Mouse (Mus musculus): ENCODE results near the gene Cnnm4. TPM values are rescaled to one million over a fixed set of nuclear protein-coding genes. Genes with fewer than 3 reads are reported as not detected.
A peak's percentile ranks its signal among the peaks of the same experiment; 100 is the strongest.

Cnnm4 gene
- polyA plus RNA-seq, 1 experiment from 2014 or later: 7.8 TPM

DNA sequence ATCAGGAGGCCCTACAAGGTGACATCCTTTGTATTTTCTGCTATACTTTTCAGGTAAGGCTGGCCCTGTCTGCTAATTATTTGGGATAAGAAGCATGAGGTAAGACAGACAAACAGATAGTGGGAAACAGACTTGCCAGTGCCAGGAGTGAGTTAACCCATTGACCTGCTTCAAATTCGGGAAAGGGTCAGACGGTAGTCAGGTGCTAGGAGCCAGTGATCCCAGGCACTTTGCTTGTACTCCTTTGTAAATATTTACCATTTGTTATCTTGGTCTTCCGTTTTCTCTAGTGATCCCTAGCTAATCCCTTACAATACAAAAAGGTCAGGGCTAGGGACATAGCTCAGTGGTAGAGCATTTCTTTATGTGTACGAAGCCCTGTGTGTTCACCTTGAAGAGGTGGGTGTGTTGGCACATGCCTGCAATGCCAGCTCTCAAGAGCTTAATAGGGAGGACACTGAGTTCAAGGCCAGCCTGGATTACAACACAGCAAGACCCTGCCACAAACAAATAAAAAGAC is 5.7 kb upstream of the Cnnm4 start:
- DNase-seq (ENCODE audit: low spot score) (no peak), ATAC-seq (no peak)
- 77% methylated on average over 4 of the region's 4 CpGs for WGBS
- Histone ChIP-seq H3K36me3 (ENCODE audit: control insufficient read depth, insufficient read depth, low read length) (no peaks in the 10 kb centered on the region), H3K4me2 (ENCODE audit: low read length) (no peak overlapping the region), H3K4me1 (ENCODE audit: control insufficient read depth, insufficient read depth, low read length) (no peaks in the 10 kb centered on the region; the same call in 1 of the 2 replicates), H3K27ac (ENCODE audit: low read depth, low read length) (no peak overlapping the region), H3K27me3 (replicated peaks; ENCODE audit: control insufficient read depth, insufficient read depth, low read length) (no peaks in the 10 kb centered on the region), H3K4me3 (ENCODE audit: low read depth, low read length) (no peak overlapping the region), H3K9me3 (replicated peaks; ENCODE audit: control insufficient read depth, low read length) (no peaks in the 10 kb centered on the region), H3K9ac (ENCODE audit: low read length) (no peak overlapping the region)

- H3K4me3 ChIP-seq (ENCODE audit: low read depth, low read length): no peak overlapping the region
- peaks cover 10% of the 10 kb centered on the region for H3K4me1 ChIP-seq (ENCODE audit: control insufficient read depth, insufficient read depth, low read length)
- no peak for DNase-seq (ENCODE audit: low spot score)
- H3K9me3 ChIP-seq (replicated peaks; ENCODE audit: control insufficient read depth, low read length): no peaks in the 10 kb centered on the region
- H3K36me3 ChIP-seq (ENCODE audit: control insufficient read depth, insufficient read depth, low read length): no peaks in the 10 kb centered on the region
- WGBS: 44% methylated on average over 5 of the region's 5 CpGs
- H3K27me3 ChIP-seq (replicated peaks; ENCODE audit: control insufficient read depth, insufficient read depth, low read length): no peaks in the 10 kb centered on the region
- no peak overlapping the region for H3K4me2 ChIP-seq (ENCODE audit: low read length)
- ATAC-seq: no peak
- H3K27ac ChIP-seq (ENCODE audit: low read depth, low read length): no peak overlapping the region
- H3K9ac ChIP-seq (ENCODE audit: low read length): no peak overlapping the region
Measured at GRCm38 (mm10) chr1:36467446-36467845, 4.0 kb upstream of the Cnnm4 start.

DNA sequence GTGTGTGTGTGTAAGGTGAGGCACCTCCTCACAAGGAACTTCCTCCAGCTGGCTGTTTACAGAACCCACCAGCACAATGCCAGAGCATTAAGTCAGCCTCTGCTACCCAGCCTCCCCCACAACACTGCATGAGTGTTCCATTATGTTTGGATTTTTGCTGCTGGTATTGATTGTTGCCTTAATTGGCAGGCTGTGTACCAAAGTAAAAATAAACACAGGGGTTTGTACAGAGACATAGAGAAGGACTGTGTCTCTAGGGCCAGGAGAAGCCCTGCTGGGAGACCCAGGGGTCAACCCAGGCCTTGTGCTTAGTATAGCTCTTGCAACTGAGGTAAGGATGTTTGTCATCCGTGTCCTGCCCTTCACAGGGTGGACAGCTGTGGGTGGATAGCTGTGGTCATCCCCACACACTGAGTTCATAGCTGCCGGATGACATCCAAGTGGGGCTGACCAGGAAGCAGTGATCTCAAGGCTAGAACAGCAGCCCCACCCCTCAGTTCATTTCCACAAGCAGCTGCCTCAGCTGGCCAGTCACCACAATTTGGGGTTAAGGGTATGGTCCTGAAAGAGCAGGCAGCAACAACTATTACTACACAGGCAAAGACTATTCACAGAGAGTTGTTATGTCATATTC is 1.5 kb upstream of the Cnnm4 start:
- Histone ChIP-seq H3K4me3 (ENCODE audit: low read depth, low read length) (no peak overlapping the region), H3K4me1 (ENCODE audit: control insufficient read depth, insufficient read depth, low read length) (peaks cover 33% of the 10 kb centered on the region), H3K4me2 (ENCODE audit: low read length) (no peak overlapping the region), H3K36me3 (ENCODE audit: control insufficient read depth, insufficient read depth, low read length) (no peaks in the 10 kb centered on the region), H3K9ac (ENCODE audit: low read length) (no peak overlapping the region), H3K9me3 (replicated peaks; ENCODE audit: control insufficient read depth, low read length) (no peaks in the 10 kb centered on the region), H3K27ac (ENCODE audit: low read depth, low read length) (no peak overlapping the region), H3K27me3 (replicated peaks; ENCODE audit: control insufficient read depth, insufficient read depth, low read length) (no peaks in the 10 kb centered on the region)
- 63% methylated on average over 2 of the region's 2 CpGs for WGBS
- ATAC-seq (no peak), DNase-seq (ENCODE audit: low spot score) (no peak)

- H3K4me3 ChIP-seq (ENCODE audit: low read depth, low read length): peak overlapping the region; percentile 56
- H3K9ac ChIP-seq (ENCODE audit: low read length): peak overlapping the region; percentile 71
- DNase-seq (ENCODE audit: low spot score) (no peak), ATAC-seq (peak; percentile 24)
- no peaks in the 10 kb centered on the region for H3K36me3 ChIP-seq (ENCODE audit: control insufficient read depth, insufficient read depth, low read length)
- peaks cover 46% of the 10 kb centered on the region for H3K4me1 ChIP-seq (ENCODE audit: control insufficient read depth, insufficient read depth, low read length)
- WGBS: 14% methylated on average over 18 of the region's 18 CpGs
- H3K4me2 ChIP-seq (ENCODE audit: low read length): peak overlapping the region; percentile 81
- H3K27me3 ChIP-seq (replicated peaks; ENCODE audit: control insufficient read depth, insufficient read depth, low read length): no peaks in the 10 kb centered on the region
- H3K27ac ChIP-seq (ENCODE audit: low read depth, low read length): no peak overlapping the region
- H3K9me3 ChIP-seq (replicated peaks; ENCODE audit: control insufficient read depth, low read length): no peaks in the 10 kb centered on the region
Measured at GRCm38 (mm10) chr1:36472106-36472440, 653 bp downstream of the Cnnm4 start.

DNA sequence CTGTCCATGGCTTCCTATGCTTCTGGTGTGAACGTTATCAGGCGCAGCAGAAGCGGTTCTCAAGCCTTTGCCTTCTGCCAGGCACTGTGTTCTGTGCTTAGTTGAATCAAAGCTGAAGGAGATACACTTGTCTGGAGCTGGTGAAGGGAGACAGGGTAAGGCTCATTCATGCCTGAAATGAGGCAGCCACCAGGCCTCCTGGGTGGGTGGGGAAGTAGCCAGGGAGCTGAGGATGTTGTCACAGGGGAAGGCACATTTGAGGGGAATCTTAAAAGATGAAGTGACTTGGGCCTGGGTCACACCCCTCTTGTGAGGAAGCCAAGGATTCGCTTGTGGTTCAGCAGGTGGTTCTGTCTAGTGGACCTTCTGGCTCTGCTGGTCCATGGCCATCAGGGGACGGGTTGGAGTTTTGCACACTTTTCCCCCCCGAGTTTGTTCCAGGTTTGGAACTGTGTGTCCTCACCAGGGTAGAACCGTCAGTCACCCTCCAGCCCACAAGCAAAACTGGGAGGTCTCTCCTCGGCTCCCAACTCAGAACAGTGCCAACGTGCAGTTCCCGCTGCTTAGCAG is 1.9 kb downstream of the Cnnm4 start:
- H3K4me3 ChIP-seq (ENCODE audit: low read depth, low read length): no peak overlapping the region
- DNase-seq (ENCODE audit: low spot score) (no peak), ATAC-seq (no peak)
- 79% methylated on average over 10 of the region's 10 CpGs for WGBS
- peak overlapping the region; percentile 81 for H3K4me2 ChIP-seq (ENCODE audit: low read length)
- no peaks in the 10 kb centered on the region for H3K9me3 ChIP-seq (replicated peaks; ENCODE audit: control insufficient read depth, low read length)
- no peak overlapping the region for H3K27ac ChIP-seq (ENCODE audit: low read depth, low read length)
- no peak overlapping the region for H3K9ac ChIP-seq (ENCODE audit: low read length)
- H3K36me3 ChIP-seq (ENCODE audit: control insufficient read depth, insufficient read depth, low read length): no peaks in the 10 kb centered on the region
- H3K27me3 ChIP-seq (replicated peaks; ENCODE audit: control insufficient read depth, insufficient read depth, low read length): no peaks in the 10 kb centered on the region
- H3K4me1 ChIP-seq (ENCODE audit: control insufficient read depth, insufficient read depth, low read length): peaks cover 49% of the 10 kb centered on the region

GRCm38 (mm10) chr1:36474646-36475045 is 3.2 kb downstream of the Cnnm4 start:
- ATAC-seq (no peak), DNase-seq (ENCODE audit: low spot score) (no peak)
- no peak overlapping the region for H3K27ac ChIP-seq (ENCODE audit: low read depth, low read length)
- no peak overlapping the region for H3K4me3 ChIP-seq (ENCODE audit: low read depth, low read length)
- H3K4me1 ChIP-seq (ENCODE audit: control insufficient read depth, insufficient read depth, low read length): peaks cover 49% of the 10 kb centered on the region
- H3K9me3 ChIP-seq (replicated peaks; ENCODE audit: control insufficient read depth, low read length): no peaks in the 10 kb centered on the region
- no peaks in the 10 kb centered on the region for H3K36me3 ChIP-seq (ENCODE audit: control insufficient read depth, insufficient read depth, low read length)
- peak overlapping the region; percentile 25; the same call in 1 of the 2 replicates for H3K9ac ChIP-seq (ENCODE audit: low read length)
- WGBS: 63% methylated on average over 3 of the region's 3 CpGs
- H3K4me2 ChIP-seq (ENCODE audit: low read length): peak overlapping the region; percentile 81; the same call in 1 of the 2 replicates
- no peaks in the 10 kb centered on the region for H3K27me3 ChIP-seq (replicated peaks; ENCODE audit: control insufficient read depth, insufficient read depth, low read length)

DNA sequence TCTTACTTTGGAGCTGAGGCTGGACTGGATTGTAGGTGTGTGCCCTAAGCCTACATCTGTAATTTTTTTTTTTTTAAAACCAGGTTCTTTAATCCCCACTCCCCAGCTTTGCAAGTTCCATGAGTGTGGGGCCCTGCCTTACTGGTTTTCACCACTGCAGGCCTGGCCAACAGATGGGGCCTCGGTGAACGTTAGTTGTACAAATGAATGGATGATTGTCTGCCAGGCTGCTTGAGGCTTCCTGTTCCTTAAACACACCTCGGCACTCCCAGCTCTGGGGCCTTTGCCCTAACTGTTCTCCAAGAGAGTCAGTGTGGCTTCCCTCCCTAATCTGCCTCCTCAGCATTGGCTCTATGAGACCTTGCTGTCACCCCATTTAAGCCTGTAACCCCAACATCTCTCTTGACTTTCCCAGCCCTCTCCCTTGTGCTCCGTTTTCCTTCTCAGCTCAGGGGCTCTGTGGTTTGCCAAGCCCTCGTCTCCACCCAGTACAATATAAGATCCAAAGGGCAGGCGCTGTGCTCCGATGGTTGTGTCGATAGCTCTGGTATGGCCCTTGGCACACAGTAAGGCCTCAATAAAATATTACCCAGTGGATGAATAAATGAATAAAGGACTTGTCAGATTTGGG is 4.2 kb downstream of the Cnnm4 start:
- 46% methylated on average over 8 of the region's 8 CpGs for WGBS
- no peak overlapping the region for H3K4me3 ChIP-seq (ENCODE audit: low read depth, low read length)
- peaks cover 49% of the 10 kb centered on the region for H3K4me1 ChIP-seq (ENCODE audit: control insufficient read depth, insufficient read depth, low read length)
- H3K36me3 ChIP-seq (ENCODE audit: control insufficient read depth, insufficient read depth, low read length): no peaks in the 10 kb centered on the region
- peak overlapping the region; percentile 81 for H3K4me2 ChIP-seq (ENCODE audit: low read length)
- ATAC-seq: no peak
- no peaks in the 10 kb centered on the region for H3K9me3 ChIP-seq (replicated peaks; ENCODE audit: control insufficient read depth, low read length)
- H3K27me3 ChIP-seq (replicated peaks; ENCODE audit: control insufficient read depth, insufficient read depth, low read length): no peaks in the 10 kb centered on the region
- H3K9ac ChIP-seq (ENCODE audit: low read length): peak overlapping the region; percentile 38
- DNase-seq (ENCODE audit: low spot score): peak; percentile 25
- H3K27ac ChIP-seq (ENCODE audit: low read depth, low read length): no peak overlapping the region

- no peak for ATAC-seq
- no peaks in the 10 kb centered on the region for H3K27me3 ChIP-seq (replicated peaks; ENCODE audit: control insufficient read depth, insufficient read depth, low read length)
- no peak overlapping the region for H3K27ac ChIP-seq (ENCODE audit: low read depth, low read length)
- no peak overlapping the region for H3K9ac ChIP-seq (ENCODE audit: low read length)
- no peak overlapping the region for H3K4me2 ChIP-seq (ENCODE audit: low read length)
- 88% methylated on average over 7 of the region's 7 CpGs for WGBS
- DNase-seq (ENCODE audit: low spot score): no peak
- H3K36me3 ChIP-seq (ENCODE audit: control insufficient read depth, insufficient read depth, low read length): no peaks in the 10 kb centered on the region
- no peak overlapping the region for H3K4me3 ChIP-seq (ENCODE audit: low read depth, low read length)
- H3K4me1 ChIP-seq (ENCODE audit: control insufficient read depth, insufficient read depth, low read length): peaks cover 47% of the 10 kb centered on the region
- H3K9me3 ChIP-seq (replicated peaks; ENCODE audit: control insufficient read depth, low read length): no peaks in the 10 kb centered on the region
Measured at GRCm38 (mm10) chr1:36476426-36476825, 5.0 kb downstream of the Cnnm4 start.

DNA sequence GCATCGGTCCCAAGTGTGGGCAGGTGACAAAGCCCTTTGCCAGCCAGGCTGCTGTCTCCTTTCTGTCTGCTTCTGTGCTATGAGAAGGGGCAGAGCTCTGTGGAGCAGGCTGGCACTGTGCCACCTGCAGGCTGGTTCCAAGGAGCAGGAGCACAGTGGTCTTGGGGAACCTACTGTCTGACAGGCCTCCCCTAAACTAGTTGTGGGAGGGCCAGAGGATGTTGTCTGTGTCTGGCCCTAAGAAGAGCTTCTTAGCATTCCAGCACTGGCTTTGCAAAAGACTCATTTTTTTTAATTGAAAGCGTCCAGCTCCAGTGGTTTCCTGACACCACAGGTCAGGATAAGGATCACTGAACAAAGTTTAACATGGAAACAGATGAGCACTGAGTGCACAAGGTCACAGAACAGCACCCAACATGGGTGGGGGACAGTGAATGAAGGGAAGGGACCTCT is 6.9 kb downstream of the Cnnm4 start:
- DNase-seq (ENCODE audit: low spot score) (peak; percentile 23), ATAC-seq (no peak)
- Histone ChIP-seq H3K9ac (ENCODE audit: low read length) (no peak overlapping the region), H3K27ac (ENCODE audit: low read depth, low read length) (no peak overlapping the region), H3K9me3 (replicated peaks; ENCODE audit: control insufficient read depth, low read length) (no peaks in the 10 kb centered on the region), H3K4me1 (ENCODE audit: control insufficient read depth, insufficient read depth, low read length) (peaks cover 31% of the 10 kb centered on the region), H3K4me2 (ENCODE audit: low read length) (no peak overlapping the region), H3K4me3 (ENCODE audit: low read depth, low read length) (no peak overlapping the region), H3K36me3 (ENCODE audit: control insufficient read depth, insufficient read depth, low read length) (no peaks in the 10 kb centered on the region), H3K27me3 (replicated peaks; ENCODE audit: control insufficient read depth, insufficient read depth, low read length) (no peaks in the 10 kb centered on the region)
- WGBS: 59% methylated on average over 2 of the region's 2 CpGs
